ENCODE assay signal across 8 mouse cellular contexts in the genomic region with DNA sequence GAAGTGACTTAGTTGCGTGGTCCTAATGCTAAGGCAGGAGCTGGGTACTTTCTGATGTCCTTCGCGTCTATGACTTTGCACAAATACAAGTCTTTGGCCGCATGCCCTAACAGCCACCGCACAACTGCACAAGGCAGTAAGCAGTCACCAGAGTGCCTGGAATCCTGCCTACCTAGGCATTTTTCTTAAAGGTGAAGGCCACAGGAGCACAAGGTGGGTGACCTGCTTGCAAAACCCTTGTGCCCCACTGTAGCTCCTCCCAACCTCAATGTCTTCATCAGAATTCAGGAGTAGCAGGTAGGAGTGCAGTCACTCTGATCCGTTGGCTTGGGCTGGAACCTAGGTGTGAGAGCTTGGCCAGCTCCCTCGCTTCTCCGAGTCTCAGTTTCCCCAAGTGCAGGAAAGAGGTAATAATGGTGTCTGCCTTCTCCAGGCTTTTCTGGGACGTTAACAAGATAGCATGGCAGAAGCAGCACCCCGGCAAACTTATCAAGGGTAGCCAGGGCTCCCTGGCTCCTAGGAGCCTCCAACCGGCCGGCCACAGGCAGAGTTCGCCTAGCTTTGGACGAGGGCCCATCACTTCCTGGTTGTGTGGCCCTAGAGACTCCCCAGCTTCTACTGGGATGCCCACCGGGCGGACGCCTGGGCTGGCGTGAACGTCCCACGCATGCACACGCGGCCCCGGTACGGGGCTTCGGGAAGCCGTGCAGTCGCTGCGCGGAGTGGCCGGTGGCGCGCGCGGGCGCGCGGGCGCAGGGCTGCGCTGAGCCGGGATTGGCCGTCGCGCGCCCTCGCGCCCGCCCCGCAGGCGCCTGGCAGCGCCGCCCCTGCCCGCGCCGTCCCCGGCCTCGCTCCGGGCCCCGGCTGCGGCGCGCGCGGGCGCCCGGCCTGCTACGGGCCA. TPM values are rescaled to one million over a fixed set of nuclear protein-coding genes. Genes with fewer than 3 reads are reported as not detected.
DNase-seq lines count a peak whose midpoint lies in the region; ATAC-seq and TF ChIP-seq lines count a peak whose summit lies in the region.

No protein-coding gene starts in this region.

- H3K36me3 ChIP-seq in C2C12 (ENCODE audit: control insufficient read depth, insufficient read depth), result peaks cover 30% of the 10 kb centered on the region
- H3K36me3 ChIP-seq in embryonic facial prominence, embryonic 10.5 days (replicated peaks), result peaks cover 35% of the 10 kb centered on the region
- peaks cover 35% of the 10 kb centered on the region for H3K36me3 ChIP-seq in liver, embryonic 14.5 days (replicated peaks; ENCODE audit: control insufficient read depth, insufficient read depth, low read depth)
- H3K36me3 ChIP-seq in neural tube, embryonic 11.5 days (ENCODE audit: control insufficient read depth, insufficient read depth, low read length), result peaks cover 3% of the 10 kb centered on the region; the same call in 1 of the 2 replicates

- DNase-seq in adrenal gland, adult 8-10 months, result peak; percentile 75
- peak; percentile 81 for DNase-seq in embryonic facial prominence, embryonic 10.5 days (ENCODE audit: low spot score)
- peak; percentile 54 for DNase-seq in heart, adult 8-10 months (ENCODE audit: low spot score)
- DNase-seq in kidney, adult 8-10 months, result peak; percentile 81 to 83
- DNase-seq in liver, embryonic 14.5 days (ENCODE audit: low read depth in 3 of 3, low spot score in 3 of 3), result peak; percentile 55 to 61 (median 59)
- peak; percentile 84 for DNase-seq in neural tube, embryonic 11.5 days (ENCODE audit: low spot score)
- DNase-seq in thymus, adult 18-20 months, result peak; percentile 55 to 59

- peaks cover 51% of the 10 kb centered on the region for H3K79me3 ChIP-seq in C2C12 (ENCODE audit: low read depth)

- 11% methylated on average over 66 of the region's 66 CpGs for WGBS in embryonic facial prominence, embryonic 10.5 days
- 2% methylated on average over 53 of the region's 66 CpGs for WGBS in liver, embryonic 14.5 days (ENCODE audit: insufficient replicate concordance)
- WGBS in neural tube, embryonic 11.5 days, result 8% methylated on average over 47 of the region's 66 CpGs

- H3K79me2 ChIP-seq in C2C12 (ENCODE audit: control insufficient read depth, insufficient read depth), result peaks cover 94% of the 10 kb centered on the region

- peaks cover 49% of the 10 kb centered on the region for H3K4me1 ChIP-seq in embryonic facial prominence, embryonic 10.5 days
- peaks cover 43 to 55% of the 10 kb centered on the region in 2 experiments for H3K4me1 ChIP-seq in liver, embryonic 14.5 days (replicated peaks; ENCODE audit: control insufficient read depth in 2 of 2, insufficient read depth in 2 of 2, low read length in 1 of 2)
- peaks cover 13% of the 10 kb centered on the region for H3K4me1 ChIP-seq in neural tube, embryonic 11.5 days (ENCODE audit: control insufficient read depth, insufficient read depth, low read length)

- peak; percentile 82 for ATAC-seq in liver, embryonic 14.5 days (ENCODE audit: insufficient read depth)
- peak; percentile 74 for ATAC-seq in neural tube, embryonic 11.5 days (ENCODE audit: insufficient read depth, low FRiP score, low TSS enrichment)

- TF ChIP-seq CTCF in C2C12 (IDR thresholded peaks at IDR 0.05; ENCODE audit: control insufficient read depth, insufficient read depth, insufficient read length), result no peak
- 0 out of 2 replicates have a peak, but pooled peaks have one; percentile 1 for TF ChIP-seq CTCF in liver, embryonic 14.5 days (IDR thresholded peaks at IDR 0.05; ENCODE audit: low read depth)

- no peaks in the 10 kb centered on the region for H3K27me3 ChIP-seq in C2C12 (ENCODE audit: control insufficient read depth, insufficient read depth, insufficient read length)
- H3K27me3 ChIP-seq in embryonic facial prominence, embryonic 10.5 days (replicated peaks; ENCODE audit: low read depth, poor library complexity, severe bottlenecking), result no peaks in the 10 kb centered on the region
- H3K27me3 ChIP-seq in liver, embryonic 14.5 days (ENCODE audit: control insufficient read depth, insufficient read depth, low read length), result no peaks in the 10 kb centered on the region
- no peaks in the 10 kb centered on the region for H3K27me3 ChIP-seq in neural tube, embryonic 11.5 days (ENCODE audit: control insufficient read depth, insufficient read depth, low read length)

- peak overlapping the region; percentile 80 for H3K9ac ChIP-seq in liver, embryonic 14.5 days (replicated peaks)
- H3K9ac ChIP-seq in neural tube, embryonic 11.5 days (ENCODE audit: low read length), result peak overlapping the region; percentile 83

- H3K9me3 ChIP-seq in embryonic facial prominence, embryonic 10.5 days, result no peaks in the 10 kb centered on the region
- no peaks in the 10 kb centered on the region for H3K9me3 ChIP-seq in liver, embryonic 14.5 days (ENCODE audit: control insufficient read depth, low read length)
- H3K9me3 ChIP-seq in neural tube, embryonic 11.5 days (ENCODE audit: control insufficient read depth, low read length), result no peaks in the 10 kb centered on the region

- H3K4me3 ChIP-seq in C2C12 (ENCODE audit: insufficient read depth, poor library complexity, severe bottlenecking), result peak overlapping the region; percentile 65
- H3K4me3 ChIP-seq in embryonic facial prominence, embryonic 10.5 days, result peak overlapping the region; percentile 93
- peak overlapping the region; percentile 79 to 86 for H3K4me3 ChIP-seq in liver, embryonic 14.5 days (ENCODE audit: insufficient read depth in 1 of 2, low read depth in 2 of 2, low read length in 2 of 2)
- H3K4me3 ChIP-seq in neural tube, embryonic 11.5 days (ENCODE audit: low read depth, low read length), result peak overlapping the region; percentile 95

- H3K27ac ChIP-seq in embryonic facial prominence, embryonic 10.5 days (replicated peaks), result peak overlapping the region; percentile 95
- H3K27ac ChIP-seq in liver, embryonic 14.5 days, result peak overlapping the region; percentile 94
- peak overlapping the region; percentile 71 for H3K27ac ChIP-seq in neural tube, embryonic 11.5 days (ENCODE audit: low read depth, low read length)

- no peak for TF ChIP-seq EP300 in liver, embryonic 14.5 days (IDR thresholded peaks at IDR 0.05; ENCODE audit: low read depth)

- H3K4me2 ChIP-seq in liver, embryonic 14.5 days (ENCODE audit: low read depth), result peak overlapping the region; percentile 70
- H3K4me2 ChIP-seq in neural tube, embryonic 11.5 days (ENCODE audit: low read depth), result peak overlapping the region; percentile 94

- H3ac ChIP-seq in C2C12 (ENCODE audit: control insufficient read depth, insufficient read length, low read depth), result peak overlapping the region; percentile 82

TF ChIP-seq in C2C12, 6 proteins besides CTCF, POLR2A, EP300 and RAD21:
- TF ChIP-seq MAX (IDR thresholded peaks at IDR 0.05) (peak; percentile 27), FOSL1 (IDR thresholded peaks at IDR 0.05; ENCODE audit: insufficient read depth, low read length, poor library complexity, severe bottlenecking) (no peak), USF1 (IDR thresholded peaks at IDR 0.05; ENCODE audit: low read depth) (no peak), MYOD1 (IDR thresholded peaks at IDR 0.05; ENCODE audit: control insufficient read depth, insufficient read length, low read depth) (no peak)

RNA-seq across cellular contexts. Expression of gene Kmt5a, which starts 5.2 kb away (rescaled TPM):
- polyA plus RNA-seq in C2C12 (2012; fragmentation: generic; extraction: Trizol), result 91.5 TPM
- total RNA-seq in adrenal gland, adult 8-10 months (2022), result 100 to 1,000 TPM; 107 to 196 (median 137) TPM
- 48.5 and 55.7 TPM in 2 replicates for polyA plus RNA-seq in embryonic facial prominence, embryonic 10.5 days (2016; fragmentation: Nextera tagmentation; extraction: Ambion mirVana)
- total RNA-seq in heart, adult 8-10 months (2022), result 100 to 1,000 TPM; 197 to 262 (median 216) TPM
- polyA plus RNA-seq in liver, embryonic 14.5 days (2012; rRNA removed), result 47.6 and 58.6 TPM in 2 replicates
- 51.8 and 68.8 TPM in 2 replicates for polyA plus RNA-seq in liver, embryonic 14.5 days (2014; fragmentation: Nextera tagmentation; extraction: Ambion mirVana)
- 115 and 121 TPM in 2 replicates for polyA plus RNA-seq in neural tube, embryonic 11.5 days (2014; fragmentation: Nextera tagmentation; extraction: Ambion mirVana)

RNA-seq across cellular contexts. Expression of gene Sbno1, which starts 19.1 kb away (rescaled TPM):
- polyA plus RNA-seq in C2C12 (2012; fragmentation: generic; extraction: Trizol), result 13.0 TPM
- 100 to 1,000 TPM in 2 of 4 experiments, 10 to 100 TPM in 2; 86.8 to 120 (median 107) TPM for total RNA-seq in adrenal gland, adult 8-10 months (2022)
- polyA plus RNA-seq in embryonic facial prominence, embryonic 10.5 days (2016; fragmentation: Nextera tagmentation; extraction: Ambion mirVana), result 98.3 and 103 TPM in 2 replicates
- 10 to 100 TPM; 63.2 to 73.4 (median 65.6) TPM for total RNA-seq in heart, adult 8-10 months (2022)
- 9.0 and 12.6 TPM in 2 replicates for polyA plus RNA-seq in liver, embryonic 14.5 days (2012; rRNA removed)
- 34.2 and 35.1 TPM in 2 replicates for polyA plus RNA-seq in liver, embryonic 14.5 days (2014; fragmentation: Nextera tagmentation; extraction: Ambion mirVana)
- polyA plus RNA-seq in neural tube, embryonic 11.5 days (2014; fragmentation: Nextera tagmentation; extraction: Ambion mirVana), result 87.0 and 88.2 TPM in 2 replicates

RNA-seq across cellular contexts. Expression of gene Rilpl2, which starts 33.3 kb away (rescaled TPM):
- 22.8 TPM for polyA plus RNA-seq in C2C12 (2012; fragmentation: generic; extraction: Trizol)
- total RNA-seq in adrenal gland, adult 8-10 months (2022), result 10 to 100 TPM; 26.3 to 29.7 (median 29.2) TPM
- polyA plus RNA-seq in embryonic facial prominence, embryonic 10.5 days (2016; fragmentation: Nextera tagmentation; extraction: Ambion mirVana), result 24.9 and 26.0 TPM in 2 replicates
- total RNA-seq in heart, adult 8-10 months (2022), result 1 to 10 TPM; 7.0 to 7.8 (median 7.4) TPM
- 5.9 and 8.1 TPM in 2 replicates for polyA plus RNA-seq in liver, embryonic 14.5 days (2012; rRNA removed)
- polyA plus RNA-seq in liver, embryonic 14.5 days (2014; fragmentation: Nextera tagmentation; extraction: Ambion mirVana), result 7.8 and 9.6 TPM in 2 replicates
- polyA plus RNA-seq in neural tube, embryonic 11.5 days (2014; fragmentation: Nextera tagmentation; extraction: Ambion mirVana), result 19.0 and 20.9 TPM in 2 replicates

RNA-seq across cellular contexts. Expression of gene Snrnp35, which starts 38.0 kb away (rescaled TPM):
- 23.8 TPM for polyA plus RNA-seq in C2C12 (2012; fragmentation: generic; extraction: Trizol)
- total RNA-seq in adrenal gland, adult 8-10 months (2022), result 10 to 100 TPM; 17.1 to 23.2 (median 17.5) TPM
- polyA plus RNA-seq in embryonic facial prominence, embryonic 10.5 days (2016; fragmentation: Nextera tagmentation; extraction: Ambion mirVana), result 28.3 and 28.8 TPM in 2 replicates
- total RNA-seq in heart, adult 8-10 months (2022), result 10 to 100 TPM; 12.9 to 19.0 (median 14.6) TPM
- 3.0 and 7.4 TPM in 2 replicates for polyA plus RNA-seq in liver, embryonic 14.5 days (2012; rRNA removed)
- 4.5 and 5.8 TPM in 2 replicates for polyA plus RNA-seq in liver, embryonic 14.5 days (2014; fragmentation: Nextera tagmentation; extraction: Ambion mirVana)
- 14.7 TPM in 2 replicates for polyA plus RNA-seq in neural tube, embryonic 11.5 days (2014; fragmentation: Nextera tagmentation; extraction: Ambion mirVana)

Comparison
In these comparisons a context has a peak if more than half of its experiments do, and no peak if none do; other contexts are left out.
1. Peak in every context shown above with its lines: DNase-seq, ATAC-seq, H3K4me3 ChIP-seq and H3K27ac ChIP-seq.